Mouse (Mus musculus) heart, adult 8-10 months (tissue): Measurements from ENCODE around the gene Tpgs1. TPM values are rescaled to one million over a fixed set of nuclear protein-coding genes. Genes with fewer than 3 reads are reported as not detected.
A peak's percentile ranks its signal among the peaks of the same experiment; 100 is the strongest.

Experiments used
- DNase-seq: peaks from one replicate; pipeline ENCODE4 v3.0.0; 2022; ENCODE audit warnings: low spot score
- total RNA-seq, 4 experiments: library from RNA; stranded (reverse); gene quantifications; 2 replicates each; pipeline ENCODE4 v1.2.4; 2022

Gene Tpgs1
- total RNA-seq, 4 experiments from 2014 or later, result 14.5 to 20.0 (median 16.9) TPM

- DNase-seq, result peak; percentile 72
These were observed 43.4 kb downstream of the Tpgs1 start for GRCm38 (mm10) chr10:79712499-79713126.

- no peak for DNase-seq
These were observed 44.0 kb downstream of the Tpgs1 start for GRCm38 (mm10) chr10:79713163-79713562.

GRCm38 (mm10) chr10:79714996-79715395 lies 45.8 kb downstream of the Tpgs1 start:
- DNase-seq, result no peak

GRCm38 (mm10) chr10:79716254-79716987 lies 47.3 kb downstream of the Tpgs1 start, which contains the start of gene Hcn2:
Hcn2 (plus strand) TSS chr10:79716634.
- no peak for DNase-seq

GRCm38 (mm10) chr10:79716988-79717355 lies 47.8 kb downstream of the Tpgs1 start:
- DNase-seq, result no peak

- DNase-seq, result peak; percentile 60
These were observed 48.6 kb downstream of the Tpgs1 start for GRCm38 (mm10) chr10:79717640-79718357.

GRCm38 (mm10) chr10:79721089-79721488 lies 51.9 kb downstream of the Tpgs1 start:
- no peak for DNase-seq

GRCm38 (mm10) chr10:79723047-79723446 lies 53.9 kb downstream of the Tpgs1 start:
- no peak for DNase-seq

GRCm38 (mm10) chr10:79723692-79724091 lies 54.5 kb downstream of the Tpgs1 start:
- no peak for DNase-seq

Other genes with a start within 250 kb of the Tpgs1 start
- not detected for gene Vmn2r83, start 200.6 kb upstream of the Tpgs1 start, total RNA-seq
- gene Plpp2, start 135.6 kb upstream of the Tpgs1 start, total RNA-seq, result 1 to 10 TPM; 3.1 to 7.1 (median 4.8) TPM
- gene Mier2, start 114.2 kb upstream of the Tpgs1 start, total RNA-seq, result 10 to 100 TPM; 10.6 to 17.6 (median 15.3) TPM
- gene Theg, start 82.0 kb upstream of the Tpgs1 start, total RNA-seq, result not detected
- under 1 TPM in 1 of 4 experiments, not detected in 3; 0.16 TPM for gene C2cd4c, start 55.3 kb upstream of the Tpgs1 start, total RNA-seq
- gene Shc2, start 31.5 kb upstream of the Tpgs1 start, total RNA-seq, result 1 to 10 TPM; 1.2 to 2.0 (median 1.2) TPM
- gene Odf3l2, start 23.6 kb upstream of the Tpgs1 start, total RNA-seq, result not detected
- gene Madcam1, start 4.8 kb upstream of the Tpgs1 start, total RNA-seq, result not detected
- 100 to 1,000 TPM; 201 to 230 (median 213) TPM for gene Cdc34, start 12.8 kb downstream of the Tpgs1 start, total RNA-seq
- 1 to 10 TPM; 7.6 to 9.0 (median 8.3) TPM for gene Gzmm, start 19.7 kb downstream of the Tpgs1 start, total RNA-seq
- gene Bsg, start 35.1 kb downstream of the Tpgs1 start, total RNA-seq, result 1,000 to 10,000 TPM; 1,424 to 1,552 (median 1,533) TPM
- 10 to 100 TPM; 13.7 to 16.7 (median 15.1) TPM for gene Hcn2, start 47.3 kb downstream of the Tpgs1 start, total RNA-seq
- 10 to 100 TPM; 41.1 to 54.7 (median 47.0) TPM for gene Polrmt, start 77.2 kb downstream of the Tpgs1 start, total RNA-seq
- gene Fgf22, start 85.7 kb downstream of the Tpgs1 start, total RNA-seq, result not detected
- gene Rnf126, start 97.6 kb downstream of the Tpgs1 start, total RNA-seq, result 10 to 100 TPM; 20.2 to 23.2 (median 21.5) TPM
- 1 to 10 TPM; 2.9 to 5.8 (median 3.6) TPM for gene Fstl3, start 107.9 kb downstream of the Tpgs1 start, total RNA-seq
- gene Prss57, start 121.6 kb downstream of the Tpgs1 start, total RNA-seq, result not detected
- gene Palm, start 124.2 kb downstream of the Tpgs1 start, total RNA-seq, result 10 to 100 TPM; 37.8 to 53.8 (median 51.7) TPM
- gene Misp, start 151.6 kb downstream of the Tpgs1 start, total RNA-seq, result under 1 TPM in 3 of 4 experiments, not detected in 1; 0.31 to 0.75 (median 0.60) TPM
- 10 to 100 TPM; 45.4 to 57.7 (median 49.9) TPM for gene Ptbp1, start 185.1 kb downstream of the Tpgs1 start, total RNA-seq
- gene Prtn3, start 205.1 kb downstream of the Tpgs1 start, total RNA-seq, result 1 to 10 TPM in 1 of 4 experiments, not detected in 3; 2.4 TPM
- under 1 TPM in 3 of 4 experiments, not detected in 1; 0.19 to 0.41 (median 0.29) TPM for gene Plppr3, start 205.3 kb downstream of the Tpgs1 start, total RNA-seq
- gene Elane, start 216.9 kb downstream of the Tpgs1 start, total RNA-seq, result under 1 TPM in 1 of 4 experiments, not detected in 3; 0.57 TPM
- 10 to 100 TPM; 12.7 to 46.8 (median 17.8) TPM for gene Cfd, start 221.5 kb downstream of the Tpgs1 start, total RNA-seq
- gene Med16, start 239.6 kb downstream of the Tpgs1 start, total RNA-seq, result 10 to 100 TPM; 48.5 to 65.2 (median 53.3) TPM
- gene Gm26602, start 241.5 kb downstream of the Tpgs1 start, total RNA-seq, result not detected
- gene Kiss1r, start 247.6 kb downstream of the Tpgs1 start, total RNA-seq, result under 1 TPM; 0.28 to 0.62 (median 0.32) TPM